Mouse (Mus musculus) kidney, postnatal 36 days (tissue): ENCODE results near the gene Spag4.

Source experiments
- DNase-seq, 2 experiments: peaks; one replicate each; pipeline ENCODE4 v3.0.0; 2021 to 2022; ENCODE audit warnings: mixed read lengths in 2 of 2

Gene Spag4

DNA sequence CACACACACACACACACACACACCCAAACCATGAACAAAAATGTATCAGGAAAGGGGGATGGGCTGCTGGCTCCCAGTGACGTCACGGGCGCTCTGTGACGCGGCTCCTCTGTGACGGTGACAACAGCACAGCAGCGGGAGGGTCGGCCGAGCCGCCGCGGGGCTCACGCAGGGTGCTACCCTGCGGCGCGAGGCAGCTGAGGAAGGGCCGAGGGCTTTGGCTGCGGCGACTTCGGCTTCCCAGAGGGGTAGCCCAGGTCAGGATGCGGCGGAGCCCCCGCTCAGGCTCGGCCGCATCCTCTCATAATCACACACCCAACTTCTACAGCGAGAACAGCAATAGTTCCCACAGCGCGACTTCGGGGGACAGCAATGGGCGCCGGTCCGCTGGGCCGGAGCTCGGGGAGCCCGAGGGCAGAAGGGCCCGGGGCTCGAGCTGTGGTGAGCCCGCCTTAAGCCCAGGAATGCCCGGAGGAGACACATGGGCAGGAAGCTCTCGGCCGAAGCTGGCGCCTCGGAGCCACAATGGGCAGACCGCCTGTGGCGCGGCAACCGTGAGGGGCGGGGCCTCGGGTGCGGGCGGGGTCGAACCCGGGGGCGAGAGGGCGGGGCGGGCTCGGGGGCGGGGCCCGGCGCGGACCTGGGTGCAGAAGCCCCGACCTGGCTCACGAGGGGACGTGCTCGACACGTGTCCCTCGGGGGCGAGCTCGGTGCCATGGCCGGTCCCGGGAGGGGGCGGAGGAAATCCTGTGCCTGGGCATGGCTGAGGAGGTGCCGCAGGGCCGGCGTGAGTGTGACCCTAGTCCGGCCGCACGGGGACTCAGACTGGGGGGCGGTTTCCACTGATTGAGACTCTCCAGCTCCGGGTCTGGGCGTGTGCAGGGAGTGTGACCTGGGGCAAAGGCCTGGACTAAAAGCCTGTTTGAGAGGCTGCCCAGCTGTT, at the start of gene Spag4:
Spag4 (plus strand) TSS at position 77 of the 943 bp plus-strand sequence.
- peak; percentile 69 to 89 for DNase-seq

DNA sequence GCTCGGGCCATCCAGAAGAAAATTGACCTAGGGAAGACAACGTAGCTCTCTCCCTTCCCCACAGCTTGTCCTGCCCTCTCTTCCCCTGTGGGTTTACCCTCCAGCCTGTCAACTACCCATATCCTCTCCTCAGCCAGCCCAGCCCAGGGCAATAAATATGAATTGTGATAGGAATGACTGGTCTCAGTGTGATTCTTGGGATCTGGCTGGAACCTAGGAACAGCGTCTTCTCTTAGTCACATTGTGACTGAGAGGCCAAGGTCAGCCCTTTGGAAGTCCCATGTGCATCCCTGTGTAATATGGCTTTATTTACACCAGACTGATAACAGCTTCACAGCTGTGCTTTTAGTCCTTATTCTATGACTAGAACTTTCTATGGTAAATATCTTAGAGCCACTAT, 46.9 kb upstream of the Spag4 start:
- DNase-seq: no peak

DNA sequence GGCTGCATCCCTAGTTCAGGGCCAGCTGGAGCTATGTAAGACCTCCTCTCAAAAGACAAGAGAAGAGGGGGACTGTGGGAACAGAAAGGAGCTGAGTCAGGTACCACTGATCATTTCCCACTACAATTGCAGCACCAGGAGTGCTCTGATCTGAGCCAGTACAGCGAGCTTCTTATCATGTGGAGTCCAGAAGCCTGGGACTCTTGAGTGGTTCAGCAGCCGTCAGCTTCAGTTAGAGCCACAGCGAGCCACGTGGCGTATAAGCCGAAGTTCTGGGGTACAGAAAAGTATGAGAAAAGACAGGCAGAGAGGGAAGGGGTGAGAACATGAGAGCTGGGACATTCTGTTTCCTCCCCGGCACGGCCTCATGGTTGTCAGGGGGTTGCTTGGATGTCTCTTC, 43.8 kb upstream of the Spag4 start:
- DNase-seq: no peak

DNA sequence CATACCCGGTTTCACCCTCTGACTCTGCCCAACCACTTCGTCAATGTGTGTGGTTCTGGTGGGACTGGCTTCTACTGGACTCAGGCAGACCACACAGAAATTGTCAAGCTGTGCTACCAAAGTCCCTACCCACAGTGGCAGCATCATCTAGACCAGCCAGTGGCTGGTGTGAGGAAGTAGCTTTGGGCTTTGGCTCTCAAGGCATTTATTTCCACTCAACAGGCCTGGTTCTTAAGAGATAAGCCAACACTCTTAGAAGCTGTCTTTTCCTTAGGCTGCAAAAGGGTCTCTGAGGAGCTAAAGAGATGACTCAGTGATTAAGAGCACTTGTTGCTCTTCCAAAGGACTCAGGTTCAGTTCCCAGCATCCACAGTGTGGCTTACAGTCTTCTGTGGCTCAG, 43.2 kb upstream of the Spag4 start:
- DNase-seq: no peak

DNA sequence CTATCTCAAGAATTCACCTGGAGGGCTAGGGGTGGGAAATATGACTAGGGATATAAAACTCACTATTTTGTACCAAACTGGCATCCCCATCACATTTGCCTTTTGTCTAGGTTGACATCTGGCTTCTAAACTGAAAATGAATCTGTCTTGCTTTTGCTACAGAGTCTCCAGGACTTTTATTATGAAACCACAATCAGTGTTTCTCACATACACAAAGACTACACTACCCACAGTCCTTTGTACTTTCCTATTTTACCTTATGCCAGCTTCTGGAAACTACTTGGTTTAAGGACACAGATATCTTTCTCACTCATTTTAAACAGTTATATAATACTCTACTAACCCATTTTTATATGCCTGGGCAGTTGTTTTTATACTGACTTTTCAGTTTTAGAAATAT, 39.5 kb upstream of the Spag4 start:
- DNase-seq: peak in 1 of 2 experiments; percentile 20

DNA sequence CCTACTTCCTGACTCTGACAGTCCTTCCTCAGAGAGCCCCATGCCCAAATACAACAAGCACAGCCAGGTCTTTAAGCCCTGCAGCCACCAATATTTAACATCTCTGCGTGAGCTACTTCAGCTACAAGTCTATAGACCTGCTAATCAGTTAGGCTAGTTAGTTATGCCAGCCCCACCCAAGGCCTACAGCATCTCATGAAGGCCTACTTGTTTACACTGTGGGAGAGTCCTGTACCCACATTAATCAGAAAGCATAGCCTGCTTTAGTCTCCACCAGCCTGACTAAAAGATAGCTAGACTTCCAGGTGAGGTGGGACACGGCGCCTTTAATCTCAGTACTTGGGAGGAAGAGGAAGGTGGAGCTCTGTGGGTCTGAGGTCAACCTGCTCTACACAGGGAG, 25.6 kb upstream of the Spag4 start:
- no peak for DNase-seq

DNA sequence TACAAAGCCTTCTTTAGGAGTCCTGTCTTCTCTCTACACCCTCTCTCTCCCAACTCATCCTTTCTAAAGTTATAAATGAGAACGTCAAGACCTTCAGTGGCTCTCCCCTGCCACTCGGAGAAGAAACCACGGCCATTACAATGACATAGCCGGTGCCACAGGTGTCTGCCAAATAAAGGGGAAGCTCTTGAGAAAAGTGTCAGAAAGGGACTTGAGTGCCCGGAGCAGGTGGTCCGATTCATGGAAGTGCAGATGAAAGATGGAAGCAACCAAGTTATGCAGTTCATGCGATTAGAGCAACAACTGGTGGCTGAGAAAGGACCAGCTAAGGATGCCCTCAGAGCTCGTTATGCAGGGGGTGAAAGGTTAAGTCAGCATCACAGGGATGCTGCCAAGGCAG, 22.1 kb upstream of the Spag4 start:
- DNase-seq: no peak

DNA sequence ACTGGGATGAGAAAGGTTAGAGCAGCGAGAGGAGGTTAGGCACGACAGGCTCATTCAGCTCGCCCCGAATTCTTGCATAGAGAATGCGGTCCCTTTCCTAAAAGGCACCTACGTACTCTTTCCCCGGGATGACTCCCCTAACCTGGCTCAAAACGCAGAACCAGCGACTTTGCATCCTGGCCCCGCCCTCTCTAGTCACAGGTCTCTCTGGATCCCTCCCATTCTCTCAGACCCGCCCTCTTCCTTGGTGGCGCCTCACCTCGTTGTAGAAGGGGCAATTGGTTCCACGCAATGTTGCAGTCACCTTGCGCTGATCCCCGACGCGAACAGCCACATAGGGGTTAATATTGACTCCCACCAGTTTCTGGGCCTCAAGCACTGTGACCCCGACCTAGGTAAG, 17.0 kb upstream of the Spag4 start:
- peak; percentile 29 to 51 for DNase-seq

DNA sequence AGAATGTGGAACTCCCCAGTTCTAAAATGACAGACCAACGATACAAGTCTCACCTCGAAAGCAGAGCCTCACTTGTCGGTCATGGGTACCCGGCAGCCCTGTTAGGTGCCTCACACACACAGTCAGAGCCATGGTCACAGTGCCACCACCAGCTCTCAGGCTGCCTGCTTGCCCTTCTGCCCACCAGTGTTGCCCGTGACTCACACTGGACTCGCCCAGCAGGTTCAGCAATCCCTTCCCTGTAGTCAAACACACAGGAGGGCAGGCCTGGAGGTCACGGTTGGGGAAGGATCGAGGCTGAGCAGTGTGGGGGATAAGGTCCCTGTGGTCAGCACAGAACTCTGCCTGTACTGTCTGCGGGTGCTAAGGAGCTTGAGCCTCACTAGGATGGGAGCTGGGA, 12.2 kb upstream of the Spag4 start, which contains the start of gene Fer1l4:
Fer1l4 (minus strand) TSS at position 132 of the 400 bp plus-strand sequence.
- no peak for DNase-seq

DNA sequence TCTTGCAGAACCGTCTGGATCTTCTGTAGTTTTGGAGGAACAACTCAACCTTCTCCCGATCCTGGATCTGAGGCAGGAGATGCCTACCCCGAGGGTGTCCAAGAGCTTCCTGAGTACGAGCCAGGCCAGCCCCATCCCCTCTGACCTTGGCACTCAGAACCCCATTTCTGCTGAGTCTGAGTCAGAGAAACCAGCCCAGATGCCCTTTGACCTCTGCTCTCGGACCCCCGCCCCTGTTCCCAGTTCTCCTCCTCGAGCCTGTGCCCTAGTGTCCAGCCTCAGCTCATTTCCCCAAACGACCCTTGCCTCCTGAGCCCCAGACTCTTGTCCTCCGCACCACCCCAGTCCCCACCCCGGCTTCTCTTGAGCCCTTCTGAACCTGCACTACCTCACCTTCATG, 1.2 kb downstream of the Spag4 start:
- DNase-seq: peak; percentile 23 to 36

DNA sequence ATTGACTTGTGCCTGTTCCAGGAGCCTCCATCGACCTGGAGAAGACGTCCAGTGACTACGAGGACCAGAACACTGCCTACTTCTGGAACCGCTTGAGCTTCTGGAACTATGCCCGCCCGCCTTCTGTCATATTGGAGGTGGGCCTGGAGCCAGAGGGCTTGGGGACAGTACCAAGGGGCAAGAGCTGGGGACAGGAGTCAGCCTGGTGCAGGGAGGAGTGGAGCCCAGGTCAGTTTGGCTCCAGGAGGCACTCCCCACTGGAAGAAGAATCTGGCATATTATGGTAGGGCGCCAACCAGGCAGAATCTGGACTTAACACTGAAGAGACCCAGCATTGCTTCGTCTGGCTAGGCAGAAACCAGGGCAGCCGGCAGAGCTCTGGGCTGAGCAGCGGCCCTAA, 2.9 kb downstream of the Spag4 start:
- peak; percentile 26 to 64 for DNase-seq

DNA sequence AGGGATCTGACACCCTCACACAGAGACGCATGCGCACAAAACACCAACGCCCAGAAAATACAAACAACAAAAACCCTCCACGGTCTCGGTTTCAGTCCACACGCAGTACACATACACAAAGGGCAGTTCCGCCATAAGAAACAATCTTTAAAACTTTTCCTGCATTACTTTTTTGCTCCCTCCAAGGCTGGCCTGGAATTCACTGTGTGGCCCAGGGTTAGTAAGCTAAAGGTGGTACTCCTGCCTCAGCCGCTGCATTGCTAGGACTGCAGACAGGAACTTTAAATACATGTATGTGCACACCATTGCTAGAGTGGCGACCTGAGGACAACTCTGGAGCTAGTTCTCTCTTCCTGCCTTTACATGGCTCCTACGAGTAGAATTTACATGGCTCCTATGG, 6.3 kb downstream of the Spag4 start:
- DNase-seq: no peak

DNA sequence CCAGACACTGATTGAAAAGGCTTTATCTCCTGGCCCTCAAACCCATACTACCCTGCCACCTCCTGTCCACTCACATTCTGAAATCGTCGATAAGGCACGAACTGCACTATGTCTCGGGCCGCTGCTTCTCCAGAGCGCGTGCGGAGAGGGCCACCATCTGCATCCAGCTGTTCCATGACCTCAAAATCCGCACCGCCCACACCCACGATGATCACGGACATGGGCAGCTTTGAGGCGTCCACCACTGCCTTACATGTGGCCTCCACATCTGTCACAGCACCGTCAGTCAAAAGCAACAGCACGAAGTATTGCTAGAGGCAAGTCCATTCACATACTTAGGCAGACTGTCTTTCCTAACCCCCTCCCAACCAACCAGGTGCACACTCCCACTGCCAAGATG, 8.8 kb downstream of the Spag4 start:
- DNase-seq: no peak

DNA sequence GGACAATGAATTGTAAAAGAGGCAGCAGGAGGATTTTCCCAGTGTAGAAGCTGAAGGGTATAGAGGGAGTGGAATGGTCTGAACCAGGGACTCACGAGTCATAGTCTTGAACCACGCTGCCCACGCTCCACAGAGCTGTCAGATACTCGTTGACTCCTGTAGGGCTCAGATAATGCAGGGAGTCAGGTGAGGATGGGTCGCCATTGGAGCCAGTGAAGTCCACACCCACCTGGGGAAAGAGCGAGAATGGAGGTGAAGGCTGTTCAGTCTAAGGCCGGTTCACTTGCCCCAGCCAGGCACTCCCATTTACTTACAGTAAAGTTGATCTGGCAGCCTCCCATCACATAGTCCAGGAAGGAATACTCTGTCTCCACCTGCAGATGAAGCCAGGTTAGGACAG, 12.5 kb downstream of the Spag4 start:
- peak; percentile 14 to 25 for DNase-seq

DNA sequence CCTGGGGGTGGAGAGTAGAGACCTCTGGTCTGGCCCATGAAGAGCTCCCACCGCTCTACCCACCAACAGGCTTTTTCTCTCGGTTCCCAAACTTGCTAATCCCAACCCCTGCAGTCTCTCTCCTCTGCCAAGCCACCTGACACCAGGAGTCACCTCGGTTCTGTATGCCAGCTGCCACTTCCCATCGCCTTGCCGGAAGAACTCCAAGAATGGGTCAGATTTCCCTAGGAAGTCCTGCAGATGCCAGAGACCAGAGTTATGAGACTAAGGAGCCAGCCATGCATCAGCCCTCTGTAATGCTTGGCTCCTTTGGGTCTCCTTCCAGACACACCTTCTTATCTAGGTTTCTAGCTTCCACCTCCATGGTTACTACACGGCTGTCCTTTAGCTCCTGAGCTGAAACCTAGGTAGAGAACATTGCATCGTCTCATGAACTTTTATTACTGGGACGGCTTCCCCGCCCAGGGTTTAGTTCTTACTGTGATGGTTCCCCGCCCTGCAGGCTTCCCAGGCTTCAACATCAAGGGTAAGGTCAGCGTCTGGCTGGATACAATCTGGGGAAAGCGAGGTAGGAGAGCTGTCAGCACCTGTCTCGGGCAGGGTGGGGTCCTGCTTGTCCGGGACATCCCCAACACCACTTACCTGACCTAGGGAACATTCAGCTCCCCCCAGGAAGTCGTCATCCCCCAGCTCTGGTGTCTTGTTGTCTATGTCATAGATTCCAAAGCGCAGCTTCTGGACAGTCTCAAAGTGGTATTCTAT, 13.6 kb downstream of the Spag4 start:
- DNase-seq: no peak

DNA sequence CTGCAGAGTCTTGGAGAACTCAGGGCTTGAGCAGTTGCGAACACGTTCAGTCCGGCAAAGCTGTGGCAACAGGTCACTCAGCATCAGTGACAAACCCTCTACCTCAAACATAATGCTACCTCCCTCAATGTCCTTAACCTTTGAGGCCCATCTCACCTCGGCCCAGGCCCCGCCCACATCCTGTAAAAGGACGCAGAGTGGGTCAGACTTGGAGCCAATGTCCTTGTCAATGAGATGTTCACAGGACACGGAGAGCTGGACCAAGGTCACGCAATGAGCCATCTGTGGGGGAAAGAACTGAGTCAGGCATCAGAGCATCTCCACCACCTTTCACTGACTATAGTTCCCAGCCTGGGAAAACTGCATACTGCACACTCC, 14.2 kb downstream of the Spag4 start:
- no peak for DNase-seq

DNA sequence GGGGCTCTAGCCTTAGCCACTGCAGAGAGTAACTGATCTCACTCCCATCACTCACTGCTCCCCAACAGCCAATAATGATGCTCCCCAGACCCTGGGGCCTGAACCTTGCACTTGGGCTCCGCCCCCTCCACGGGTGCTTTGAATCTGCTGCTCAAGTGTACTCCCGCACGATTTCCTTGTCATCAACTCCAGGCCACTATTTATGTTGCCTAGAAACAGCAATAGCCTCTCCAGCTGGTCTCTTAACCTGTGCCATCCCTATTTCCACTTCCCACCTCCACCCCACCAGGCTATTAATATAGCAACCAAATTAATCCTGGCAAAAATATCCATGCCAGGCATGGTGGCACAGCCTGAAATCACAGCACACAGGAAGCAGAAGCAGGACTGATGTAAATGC, 14.7 kb downstream of the Spag4 start:
- peak; percentile 9 to 38 for DNase-seq

DNA sequence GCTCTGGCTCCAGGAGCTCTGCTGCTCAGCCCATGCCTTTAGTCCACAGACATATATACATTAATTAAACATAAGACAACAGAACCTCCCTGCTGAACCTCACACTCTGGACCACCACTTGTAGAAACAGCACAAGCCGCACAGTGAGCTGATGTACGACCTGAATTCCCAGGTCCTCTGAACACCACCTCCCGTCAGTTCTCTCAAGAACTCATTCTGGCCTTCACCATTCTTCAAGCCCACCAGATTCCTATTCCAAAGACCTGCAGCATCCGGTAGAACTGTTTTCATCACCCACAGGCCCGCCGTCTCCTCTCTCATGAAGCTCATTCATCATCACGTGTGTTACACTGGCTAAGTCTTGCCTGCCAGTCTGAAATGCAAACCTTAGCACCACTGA, 15.4 kb downstream of the Spag4 start:
- no peak for DNase-seq

DNA sequence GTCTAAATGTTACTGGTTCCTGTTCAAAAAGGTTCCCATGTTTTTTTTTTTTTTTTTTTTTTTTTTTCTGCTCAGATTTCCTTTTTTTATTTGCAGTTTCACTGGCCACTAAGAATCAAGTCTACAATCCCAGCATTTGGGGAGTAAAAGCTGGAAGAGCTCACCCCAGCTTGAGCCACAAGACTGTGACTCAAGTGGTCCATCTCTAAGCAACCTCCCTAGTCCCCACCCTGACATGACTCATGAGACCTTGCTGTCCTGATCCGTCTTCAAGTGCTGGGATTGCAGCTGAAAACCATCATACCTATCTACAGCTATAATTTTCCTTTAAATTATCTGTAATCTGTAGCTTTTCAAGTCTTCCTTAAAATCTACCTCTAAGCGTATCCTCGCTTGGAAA, 19.6 kb downstream of the Spag4 start:
- DNase-seq: no peak

DNA sequence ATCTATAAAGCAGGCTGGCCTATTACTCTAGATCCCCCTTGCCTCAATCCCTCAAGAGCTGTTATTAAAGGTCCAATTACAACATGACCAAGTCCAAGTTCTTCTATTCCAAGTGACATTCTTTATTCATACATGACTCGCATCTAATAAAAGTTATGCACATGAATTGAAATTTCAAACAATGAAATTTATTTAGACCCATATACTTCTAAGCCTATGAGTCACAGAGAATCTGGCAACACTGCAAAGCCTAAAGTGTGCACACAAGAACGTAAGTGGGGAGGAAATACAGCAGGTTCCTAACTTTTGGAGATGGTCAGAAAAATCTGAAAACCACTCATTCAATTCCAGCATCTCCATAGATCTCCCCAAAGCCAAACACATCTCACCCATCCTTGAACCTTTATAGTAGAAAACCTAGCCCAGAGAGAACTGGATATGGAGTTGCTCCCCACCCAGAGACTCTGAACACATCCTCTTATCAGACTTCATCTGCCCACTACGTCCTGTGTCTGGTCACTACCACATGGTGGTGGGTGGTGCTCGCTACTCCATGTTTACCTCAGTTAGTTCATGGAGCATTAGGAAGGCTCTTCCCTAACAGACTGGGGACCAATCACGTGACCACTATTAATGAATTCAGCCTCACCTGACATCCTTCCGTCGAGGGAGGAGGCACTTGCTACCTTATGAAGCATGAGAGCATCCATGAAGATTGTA, 22.6 kb downstream of the Spag4 start:
- no peak for DNase-seq

DNA sequence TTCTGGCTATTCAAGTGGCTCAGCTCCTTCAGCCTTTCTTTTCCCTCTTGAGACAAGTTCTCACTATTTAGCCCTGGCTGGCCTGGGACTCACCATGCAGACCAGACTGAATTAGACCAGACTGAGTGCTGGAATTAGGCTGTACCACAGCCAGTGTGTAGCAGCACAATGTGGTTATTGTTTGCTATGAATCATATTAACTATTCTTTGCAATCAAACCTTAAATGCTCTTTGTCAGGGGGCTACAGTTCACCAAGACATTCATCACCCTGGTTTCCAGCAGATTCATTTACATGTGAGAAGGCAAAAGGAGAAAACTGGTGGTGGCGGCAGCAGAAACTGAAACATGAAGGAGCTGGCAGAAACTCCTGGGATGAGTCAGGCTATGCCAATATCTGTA, 24.8 kb downstream of the Spag4 start:
- DNase-seq: no peak

DNA sequence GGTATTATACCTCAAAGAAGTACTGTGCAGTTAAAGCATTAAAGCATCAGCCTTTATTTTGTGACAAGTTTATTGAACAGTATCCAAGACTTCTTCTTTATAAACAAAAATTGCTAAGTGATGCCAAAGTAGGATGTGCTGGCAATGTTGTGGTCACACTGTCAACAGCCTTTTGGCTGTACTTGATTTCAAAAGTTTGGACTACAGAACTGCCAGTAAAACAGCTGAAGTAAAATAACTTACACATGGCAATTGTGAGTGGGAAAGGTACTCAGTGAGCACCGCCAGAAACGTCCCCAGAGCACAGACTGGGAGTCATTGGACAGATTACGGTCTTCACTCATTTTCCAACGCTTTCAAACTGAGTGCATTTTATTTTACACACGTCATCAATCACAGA, 27.0 kb downstream of the Spag4 start:
- no peak for DNase-seq

DNA sequence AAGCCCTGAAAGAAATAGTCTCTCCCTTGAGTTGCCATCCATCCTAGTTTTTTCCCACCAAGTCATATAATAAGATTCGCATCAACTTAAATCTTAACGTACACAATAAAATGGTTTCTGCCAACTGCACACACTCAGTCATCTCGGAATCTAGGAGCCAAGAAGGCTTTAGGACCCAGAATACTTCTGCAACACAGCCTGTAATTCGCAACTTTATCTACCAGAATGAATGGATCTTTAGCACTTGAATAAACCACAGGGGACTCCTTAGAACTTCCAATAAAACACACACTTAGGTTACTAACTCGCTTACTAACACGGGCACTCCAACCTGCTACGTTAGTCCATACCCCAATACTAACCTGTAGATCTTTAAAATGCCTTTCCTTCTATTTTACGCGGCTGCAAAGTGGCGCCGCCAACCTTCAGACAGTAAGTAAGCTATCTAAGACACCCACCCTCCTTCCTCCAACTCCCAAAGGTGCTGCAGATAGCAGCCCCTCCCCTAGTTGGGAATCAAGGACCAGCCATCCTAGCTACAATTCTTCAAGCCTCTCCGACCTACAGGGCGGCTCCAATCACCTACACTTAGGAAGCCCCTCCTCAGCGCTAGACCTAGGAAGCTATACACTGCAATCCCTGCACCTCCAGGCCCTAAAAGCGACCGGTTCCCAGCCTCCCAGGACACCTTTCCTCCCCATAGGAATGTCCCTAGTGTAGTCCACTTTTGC, 45.8 kb downstream of the Spag4 start:
- DNase-seq: peak in 1 of 2 experiments; percentile 16
